Comparison of ENCODE assay signal across 8 mouse cellular contexts in the genomic region with DNA sequence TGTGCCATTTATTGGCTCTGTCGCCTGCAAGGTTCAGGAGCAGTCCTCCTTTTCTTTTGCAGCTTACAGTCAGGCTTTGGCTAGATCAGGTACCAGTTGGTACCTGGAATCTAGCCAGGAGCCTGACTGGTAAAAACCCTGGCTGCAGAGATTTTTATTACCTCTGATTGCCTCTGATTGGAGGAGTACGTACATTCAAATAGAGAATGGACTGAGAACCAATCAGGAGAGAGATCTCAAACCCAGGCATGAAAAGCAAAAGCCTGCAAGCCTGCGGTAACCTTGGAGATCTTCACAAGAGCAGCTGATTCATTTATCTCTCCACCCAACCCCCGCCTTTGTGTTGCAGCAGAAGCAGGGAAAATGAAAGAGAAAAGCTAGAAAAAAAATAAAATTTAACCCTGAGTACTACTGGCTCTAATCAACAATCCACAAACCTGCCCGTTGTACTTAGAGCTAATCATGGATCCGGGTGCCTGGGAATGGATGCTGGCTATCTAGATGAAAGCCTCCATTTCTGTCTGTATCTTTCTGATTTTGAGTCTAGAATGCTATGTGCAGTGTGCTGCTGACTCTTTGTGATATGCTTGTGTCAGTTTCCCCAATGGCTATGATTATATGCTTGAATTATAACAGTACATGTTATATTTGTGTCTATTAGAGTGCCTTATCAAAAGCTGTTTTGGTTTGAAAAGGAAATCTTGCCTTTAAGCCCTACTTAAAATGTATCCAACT.
DNase-seq lines count a peak whose midpoint lies in the region; ATAC-seq lines count a peak whose summit lies in the region.

No protein-coding gene starts in this region.

- H3K9me3 ChIP-seq in midbrain, embryonic 15.5 days, result no peaks in the 10 kb centered on the region; the same call in 1 of the 2 replicates

- H3K36me3 ChIP-seq in midbrain, embryonic 15.5 days (replicated peaks), result no peaks in the 10 kb centered on the region

- WGBS in midbrain, embryonic 15.5 days, result 33% methylated on average over 6 of the region's 6 CpGs

- peak; percentile 96 for ATAC-seq in midbrain, embryonic 15.5 days (replicated peaks)

- DNase-seq in R1 (ENCODE audit: low read depth, low spot score), result peak; percentile 44
- peak; percentile 92 for DNase-seq in cerebellum, adult 9-11 months
- peak; percentile 77 to 80 for DNase-seq in frontal cortex, adult 2 months (ENCODE audit: extremely low spot score in 1 of 2, low spot score in 1 of 2)
- peak; percentile 18 to 20 for DNase-seq in layer of hippocampus, postnatal 25 days (ENCODE audit: extremely low spot score in 1 of 2, low spot score in 1 of 2)
- no peak for DNase-seq in urinary bladder, postnatal 25 days (ENCODE audit: low spot score)
- DNase-seq in natural killer cell, adult 2 months (ENCODE audit: low spot score in 2 of 2), result no peak
- no peak for DNase-seq in testis, postnatal 14 days (ENCODE audit: low spot score)

- peak overlapping the region; percentile 16; the same call in 1 of the 2 replicates for H3K4me2 ChIP-seq in midbrain, embryonic 15.5 days

- H3K27me3 ChIP-seq in midbrain, embryonic 15.5 days (replicated peaks), result no peaks in the 10 kb centered on the region

- H3K4me1 ChIP-seq in midbrain, embryonic 15.5 days, result peaks cover 7% of the 10 kb centered on the region; the same call in 1 of the 2 replicates

- no peak overlapping the region for H3K4me3 ChIP-seq in midbrain, embryonic 15.5 days

- peak overlapping the region; percentile 87 for H3K27ac ChIP-seq in midbrain, embryonic 15.5 days

- H3K9ac ChIP-seq in midbrain, embryonic 15.5 days, result no peak overlapping the region

Comparison
In these comparisons a context has a peak if more than half of its experiments do, and no peak if none do; other contexts are left out.
1. DNase-seq: peak in R1 (single experiment), cerebellum, adult 9-11 months (single experiment), frontal cortex, adult 2 months (2 of 2) and layer of hippocampus, postnatal 25 days (2 of 2); none in urinary bladder, postnatal 25 days (single experiment), natural killer cell, adult 2 months (0 of 2) and testis, postnatal 14 days (single experiment).